Mouse (Mus musculus): ENCODE measurements around the gene Atg3.

- TF ChIP-seq GATA1 (IDR thresholded peaks at IDR 0.05; ENCODE audit: borderline replicate concordance, low read length) (no peak), FLI1 (IDR thresholded peaks at IDR 0.05; ENCODE audit: low read length) (no peak)
Measured at GRCm38 (mm10) chr16:45224431-45225008, 65.9 kb downstream of the Atg3 start.
